In the genomic region with DNA sequence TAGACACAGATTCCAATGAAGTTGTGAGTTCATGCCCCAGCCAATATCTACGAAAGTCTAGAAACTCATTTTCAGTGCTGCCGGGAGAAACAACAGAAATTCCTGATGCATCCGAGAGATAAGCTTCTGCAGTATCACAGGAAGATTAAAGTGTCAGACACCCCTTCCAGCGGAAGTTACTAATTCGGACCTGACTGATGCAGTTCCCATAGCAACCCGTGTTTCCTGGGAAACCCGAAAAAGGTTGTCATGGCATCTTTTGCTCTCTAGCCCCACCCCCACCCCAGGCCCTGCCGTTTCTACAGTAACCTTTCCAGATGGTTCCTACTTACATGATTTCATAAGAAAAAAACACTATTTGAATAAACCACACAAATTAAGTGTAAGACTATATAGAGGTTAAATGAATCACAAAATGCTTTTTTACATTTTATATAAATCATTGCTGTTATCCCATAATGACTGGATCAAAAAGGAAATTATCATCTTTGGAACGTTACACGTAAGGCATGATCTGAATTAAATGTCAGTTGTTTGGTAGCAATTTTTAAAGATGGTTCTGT, we compare ENCODE assay signal across 8 mouse cellular contexts. TPM values are rescaled to one million over a fixed set of nuclear protein-coding genes. Genes with fewer than 3 reads are reported as not detected.
A peak's percentile ranks its signal among the peaks of the same experiment; 100 is the strongest.
DNase-seq lines count a peak whose midpoint lies in the region; ATAC-seq and TF ChIP-seq lines count a peak whose summit lies in the region.

No protein-coding gene starts in this region.

- peaks cover 14% of the 10 kb centered on the region for H3K4me1 ChIP-seq in limb, embryonic 13.5 days
- H3K4me1 ChIP-seq in limb, embryonic 10.5 days = peaks cover 23% of the 10 kb centered on the region
- no peaks in the 10 kb centered on the region; the same call in none of the 2 replicates for H3K4me1 ChIP-seq in embryonic facial prominence, embryonic 14.5 days (ENCODE audit: control insufficient read depth, insufficient read depth, low read length)
- peaks cover 65% of the 10 kb centered on the region for H3K4me1 ChIP-seq in midbrain, embryonic 15.5 days
- H3K4me1 ChIP-seq in intestine, postnatal 0 days (replicated peaks; ENCODE audit: control insufficient read depth, insufficient read depth, low read length) = no peaks in the 10 kb centered on the region
- H3K4me1 ChIP-seq in kidney, embryonic 14.5 days (ENCODE audit: control insufficient read depth, insufficient read depth, low read length) = no peaks in the 10 kb centered on the region

- no peaks in the 10 kb centered on the region for H3K9me3 ChIP-seq in limb, embryonic 13.5 days
- no peaks in the 10 kb centered on the region for H3K9me3 ChIP-seq in limb, embryonic 10.5 days (replicated peaks)
- no peaks in the 10 kb centered on the region for H3K9me3 ChIP-seq in embryonic facial prominence, embryonic 14.5 days (ENCODE audit: control insufficient read depth, low read length)
- H3K9me3 ChIP-seq in midbrain, embryonic 15.5 days = no peaks in the 10 kb centered on the region
- no peaks in the 10 kb centered on the region for H3K9me3 ChIP-seq in intestine, postnatal 0 days (ENCODE audit: control insufficient read depth)
- no peaks in the 10 kb centered on the region for H3K9me3 ChIP-seq in kidney, embryonic 14.5 days (ENCODE audit: control insufficient read depth, low read length)

- no peak for DNase-seq in limb, embryonic 10.5 days (ENCODE audit: low spot score)
- peak; percentile 13 for DNase-seq in embryonic facial prominence, embryonic 14.5 days (ENCODE audit: low spot score)
- DNase-seq in layer of hippocampus, adult 9-11 months = peak; percentile 73
- peak; percentile 7 to 55 for DNase-seq in thymus, adult 18-20 months

- no peak for TF ChIP-seq CTCF in intestine, postnatal 0 days (IDR thresholded peaks at IDR 0.05; ENCODE audit: low read depth)

- no peak for ATAC-seq in limb, embryonic 13.5 days (ENCODE audit: low FRiP score, low read depth)
- no peak for ATAC-seq in embryonic facial prominence, embryonic 14.5 days (ENCODE audit: low read depth)
- peak; percentile 21; the same call in 1 of the 2 replicates for ATAC-seq in midbrain, embryonic 15.5 days (replicated peaks)
- no peak for ATAC-seq in intestine, postnatal 0 days
- no peak for ATAC-seq in kidney, embryonic 14.5 days (ENCODE audit: low FRiP score, low TSS enrichment)

- WGBS in limb, embryonic 13.5 days = 64% methylated on average over 10 of the region's 10 CpGs
- 70% methylated on average over 10 of the region's 10 CpGs for WGBS in limb, embryonic 10.5 days
- 44% methylated on average over 10 of the region's 10 CpGs for WGBS in embryonic facial prominence, embryonic 14.5 days
- 8% methylated on average over 10 of the region's 10 CpGs for WGBS in midbrain, embryonic 15.5 days
- 67% methylated on average over 10 of the region's 10 CpGs for WGBS in intestine, postnatal 0 days
- WGBS in kidney, embryonic 14.5 days = 61% methylated on average over 10 of the region's 10 CpGs

- no peaks in the 10 kb centered on the region for H3K36me3 ChIP-seq in limb, embryonic 13.5 days
- H3K36me3 ChIP-seq in limb, embryonic 10.5 days = no peaks in the 10 kb centered on the region
- no peaks in the 10 kb centered on the region for H3K36me3 ChIP-seq in embryonic facial prominence, embryonic 14.5 days (ENCODE audit: control insufficient read depth, insufficient read depth, low read length)
- H3K36me3 ChIP-seq in midbrain, embryonic 15.5 days (replicated peaks) = no peaks in the 10 kb centered on the region
- H3K36me3 ChIP-seq in intestine, postnatal 0 days (ENCODE audit: control insufficient read depth, insufficient read depth) = no peaks in the 10 kb centered on the region
- H3K36me3 ChIP-seq in kidney, embryonic 14.5 days (ENCODE audit: control insufficient read depth, insufficient read depth, low read length) = no peaks in the 10 kb centered on the region

- no peak overlapping the region for H3K27ac ChIP-seq in limb, embryonic 13.5 days
- no peak overlapping the region for H3K27ac ChIP-seq in limb, embryonic 10.5 days
- H3K27ac ChIP-seq in embryonic facial prominence, embryonic 14.5 days (replicated peaks; ENCODE audit: low read depth, low read length) = no peak overlapping the region
- H3K27ac ChIP-seq in midbrain, embryonic 15.5 days = peak overlapping the region; percentile 55
- no peak overlapping the region for H3K27ac ChIP-seq in intestine, postnatal 0 days (ENCODE audit: low read depth, low read length)
- no peak overlapping the region for H3K27ac ChIP-seq in kidney, embryonic 14.5 days (ENCODE audit: low read depth, low read length)

- no peak overlapping the region for H3K9ac ChIP-seq in limb, embryonic 13.5 days
- H3K9ac ChIP-seq in embryonic facial prominence, embryonic 14.5 days (ENCODE audit: low read depth, low read length) = no peak overlapping the region
- peak overlapping the region; percentile 11; the same call in 1 of the 2 replicates for H3K9ac ChIP-seq in midbrain, embryonic 15.5 days
- no peak overlapping the region for H3K9ac ChIP-seq in intestine, postnatal 0 days (ENCODE audit: low read depth, low read length)
- no peak overlapping the region for H3K9ac ChIP-seq in kidney, embryonic 14.5 days (ENCODE audit: low read depth, low read length)

- peaks cover 13% of the 10 kb centered on the region for H3K27me3 ChIP-seq in limb, embryonic 13.5 days
- H3K27me3 ChIP-seq in limb, embryonic 10.5 days (ENCODE audit: low read depth, poor library complexity, severe bottlenecking) = peaks cover 16% of the 10 kb centered on the region
- peaks cover 14% of the 10 kb centered on the region for H3K27me3 ChIP-seq in embryonic facial prominence, embryonic 14.5 days (replicated peaks; ENCODE audit: control insufficient read depth, insufficient read depth, low read length)
- no peaks in the 10 kb centered on the region for H3K27me3 ChIP-seq in midbrain, embryonic 15.5 days (replicated peaks)
- H3K27me3 ChIP-seq in intestine, postnatal 0 days (replicated peaks; ENCODE audit: control insufficient read depth, insufficient read depth, low read length) = peaks cover 27% of the 10 kb centered on the region
- peaks cover 5% of the 10 kb centered on the region for H3K27me3 ChIP-seq in kidney, embryonic 14.5 days (ENCODE audit: control insufficient read depth, insufficient read depth, low read length)

- H3K4me2 ChIP-seq in limb, embryonic 13.5 days (replicated peaks) = 0 out of 2 replicates have a peak overlapping the region, but pooled peaks have one; percentile 90
- peak overlapping the region; percentile 18; the same call in 1 of the 2 replicates for H3K4me2 ChIP-seq in embryonic facial prominence, embryonic 14.5 days (ENCODE audit: low read depth, low read length)
- H3K4me2 ChIP-seq in midbrain, embryonic 15.5 days = peak overlapping the region; percentile 65
- no peak overlapping the region for H3K4me2 ChIP-seq in intestine, postnatal 0 days (replicated peaks; ENCODE audit: low read depth)
- H3K4me2 ChIP-seq in kidney, embryonic 14.5 days (replicated peaks; ENCODE audit: low read depth, low read length) = no peak overlapping the region

- no peak overlapping the region for H3K4me3 ChIP-seq in limb, embryonic 13.5 days
- H3K4me3 ChIP-seq in limb, embryonic 10.5 days = no peak overlapping the region
- no peak overlapping the region for H3K4me3 ChIP-seq in embryonic facial prominence, embryonic 14.5 days (ENCODE audit: low read depth, low read length)
- peak overlapping the region; percentile 70 for H3K4me3 ChIP-seq in midbrain, embryonic 15.5 days
- H3K4me3 ChIP-seq in intestine, postnatal 0 days (ENCODE audit: low read depth, low read length) = no peak overlapping the region
- no peak overlapping the region for H3K4me3 ChIP-seq in kidney, embryonic 14.5 days (ENCODE audit: low read length)

RNA-seq across cellular contexts. Expression of a gene that starts 2.8 kb away (rescaled TPM):
- 1.6 TPM in 2 replicates for polyA plus RNA-seq in limb, embryonic 13.5 days (2015; fragmentation: Nextera tagmentation; extraction: Ambion mirVana)
- polyA plus RNA-seq in limb, embryonic 10.5 days (2016; fragmentation: Nextera tagmentation; extraction: Ambion mirVana) = 2.0 and 2.1 TPM in 2 replicates
- polyA plus RNA-seq in embryonic facial prominence, embryonic 14.5 days (2014; fragmentation: Nextera tagmentation; extraction: Ambion mirVana) = 1.0 and 1.2 TPM in 2 replicates
- 18.8 and 22.1 TPM in 2 replicates for polyA plus RNA-seq in midbrain, embryonic 15.5 days (2015; fragmentation: Nextera tagmentation; extraction: Ambion mirVana)
- polyA plus RNA-seq in intestine, postnatal 0 days (2015; fragmentation: Nextera tagmentation; extraction: Ambion mirVana) = 0.13 and 0.29 TPM in 2 replicates
- 0.91 and 1.6 TPM in 2 replicates for polyA plus RNA-seq in kidney, embryonic 14.5 days (2014; fragmentation: Nextera tagmentation; extraction: Ambion mirVana)

Comparison
In these comparisons a context has a peak if more than half of its experiments do, and no peak if none do; other contexts are left out.
1. H3K4me2 ChIP-seq: peak in limb, embryonic 13.5 days (single experiment), embryonic facial prominence, embryonic 14.5 days (single experiment) and midbrain, embryonic 15.5 days (single experiment); none in intestine, postnatal 0 days (single experiment) and kidney, embryonic 14.5 days (single experiment).